Mouse (Mus musculus): ENCODE results near the gene Gm49342. TPM values are rescaled to one million over a fixed set of nuclear protein-coding genes. Genes with fewer than 3 reads are reported as not detected.
"Not testable (repeated sequence)": the region's sequence is repeated elsewhere in the genome, so short reads cannot be mapped to it uniquely, and the experiment has no call there.

Gene Gm49342
- polyA plus RNA-seq, 1 experiment from 2014 or later, result not detected

- no peaks in the 10 kb centered on the region for H3K27me3 ChIP-seq (ENCODE audit: insufficient read depth, poor library complexity, severe bottlenecking)
- H3K27ac ChIP-seq, result no peak overlapping the region
- DNase-seq (ENCODE audit: low spot score), result no peak
- no peaks in the 10 kb centered on the region for H3K36me3 ChIP-seq
- peaks cover 13% of the 10 kb centered on the region for H3K4me1 ChIP-seq
- H3K9me3 ChIP-seq, result no peaks in the 10 kb centered on the region
- H3K4me3 ChIP-seq, result no peak overlapping the region
- 37% methylated on average over 4 of the region's 4 CpGs for WGBS
Observed at GRCm38 (mm10) chr14:50973700-50974099, 29.4 kb downstream of the Gm49342 start.

- H3K27me3 ChIP-seq (ENCODE audit: insufficient read depth, poor library complexity, severe bottlenecking), result no peaks in the 10 kb centered on the region
- H3K36me3 ChIP-seq, result no peaks in the 10 kb centered on the region
- H3K9me3 ChIP-seq, result no peaks in the 10 kb centered on the region
- WGBS, result 44% methylated on average over 5 of the region's 5 CpGs
- peaks cover 8% of the 10 kb centered on the region for H3K4me1 ChIP-seq
- no peak overlapping the region for H3K27ac ChIP-seq
- DNase-seq (ENCODE audit: low spot score), result no peak
- no peak overlapping the region for H3K4me3 ChIP-seq
Observed at GRCm38 (mm10) chr14:50975001-50975400, 30.7 kb downstream of the Gm49342 start.

- 0 out of 2 replicates have a peak overlapping the region, but pooled peaks have one; percentile 22 for H3K27ac ChIP-seq
- no peaks in the 10 kb centered on the region for H3K27me3 ChIP-seq (ENCODE audit: insufficient read depth, poor library complexity, severe bottlenecking)
- no peaks in the 10 kb centered on the region for H3K36me3 ChIP-seq
- 31% methylated on average over 9 of the region's 9 CpGs for whole genome bisulfite sequencing
- H3K4me1 ChIP-seq, result peaks cover 8% of the 10 kb centered on the region
- 0 out of 2 replicates have a peak overlapping the region, but pooled peaks have one; percentile 22 for H3K4me3 ChIP-seq
- no peak for DNase-seq (ENCODE audit: low spot score)
- H3K9me3 ChIP-seq, result no peaks in the 10 kb centered on the region
Observed at GRCm38 (mm10) chr14:50976674-50977073, 32.4 kb downstream of the Gm49342 start.

GRCm38 (mm10) chr14:50978451-50978850, 34.1 kb downstream of the Gm49342 start:
- 83% methylated on average over 6 of the region's 6 CpGs for WGBS
- not testable (repeated sequence) for H3K27me3 ChIP-seq (ENCODE audit: insufficient read depth, poor library complexity, severe bottlenecking); H3K4me1 ChIP-seq; H3K9me3 ChIP-seq; DNase-seq (ENCODE audit: low spot score); H3K36me3 ChIP-seq; H3K27ac ChIP-seq; H3K4me3 ChIP-seq

GRCm38 (mm10) chr14:50979631-50980030, 35.3 kb downstream of the Gm49342 start:
- Histone ChIP-seq H3K36me3 (no peaks in the 10 kb centered on the region), H3K9me3 (no peaks in the 10 kb centered on the region), H3K27me3 (ENCODE audit: insufficient read depth, poor library complexity, severe bottlenecking) (no peaks in the 10 kb centered on the region), H3K4me3 (no peak overlapping the region), H3K27ac (no peak overlapping the region), H3K4me1 (peaks cover 8% of the 10 kb centered on the region)
- DNase-seq (ENCODE audit: low spot score), result no peak

- Histone ChIP-seq H3K27me3 (ENCODE audit: insufficient read depth, poor library complexity, severe bottlenecking) (no peaks in the 10 kb centered on the region), H3K36me3 (no peaks in the 10 kb centered on the region), H3K9me3 (no peaks in the 10 kb centered on the region), H3K4me3 (no peak overlapping the region), H3K4me1 (peaks cover 4% of the 10 kb centered on the region; the same call in 1 of the 2 replicates), H3K27ac (no peak overlapping the region)
- WGBS, result 45% methylated on average over 2 of the region's 2 CpGs
- no peak for DNase-seq (ENCODE audit: low spot score)
Observed at GRCm38 (mm10) chr14:50981207-50981606, 36.9 kb downstream of the Gm49342 start.

GRCm38 (mm10) chr14:50981837-50982236, 37.5 kb downstream of the Gm49342 start:
- 63% methylated on average over 5 of the region's 5 CpGs for WGBS
- Histone ChIP-seq H3K27me3 (ENCODE audit: insufficient read depth, poor library complexity, severe bottlenecking) (no peaks in the 10 kb centered on the region), H3K9me3 (no peaks in the 10 kb centered on the region), H3K27ac (no peak overlapping the region), H3K4me3 (no peak overlapping the region), H3K36me3 (no peaks in the 10 kb centered on the region), H3K4me1 (peaks cover 3% of the 10 kb centered on the region; the same call in 1 of the 2 replicates)
- DNase-seq (ENCODE audit: low spot score), result no peak

- WGBS, result 79% methylated on average over 2 of the region's 2 CpGs
- H3K9me3 ChIP-seq, result no peaks in the 10 kb centered on the region
- no peak for DNase-seq (ENCODE audit: low spot score)
- no peaks in the 10 kb centered on the region for H3K36me3 ChIP-seq
- H3K4me1 ChIP-seq, result no peaks in the 10 kb centered on the region
- H3K4me3 ChIP-seq, result no peak overlapping the region
- H3K27ac ChIP-seq, result no peak overlapping the region
- H3K27me3 ChIP-seq (ENCODE audit: insufficient read depth, poor library complexity, severe bottlenecking), result no peaks in the 10 kb centered on the region
Observed at GRCm38 (mm10) chr14:50987668-50988067, 43.4 kb downstream of the Gm49342 start.

GRCm38 (mm10) chr14:50991037-50991436, 46.7 kb downstream of the Gm49342 start:
- no peaks in the 10 kb centered on the region for H3K4me1 ChIP-seq
- no peak for DNase-seq (ENCODE audit: low spot score)
- H3K36me3 ChIP-seq, result no peaks in the 10 kb centered on the region
- H3K27ac ChIP-seq, result no peak overlapping the region
- WGBS, result 84% methylated on average over 3 of the region's 3 CpGs
- H3K27me3 ChIP-seq (ENCODE audit: insufficient read depth, poor library complexity, severe bottlenecking), result no peaks in the 10 kb centered on the region
- H3K9me3 ChIP-seq, result no peaks in the 10 kb centered on the region
- no peak overlapping the region for H3K4me3 ChIP-seq

GRCm38 (mm10) chr14:50997088-50997487, 52.8 kb downstream of the Gm49342 start:
- no peaks in the 10 kb centered on the region for H3K27me3 ChIP-seq (ENCODE audit: insufficient read depth, poor library complexity, severe bottlenecking)
- H3K27ac ChIP-seq, result no peak overlapping the region
- no peak overlapping the region for H3K4me3 ChIP-seq
- H3K36me3 ChIP-seq, result no peaks in the 10 kb centered on the region
- no peaks in the 10 kb centered on the region for H3K4me1 ChIP-seq
- H3K9me3 ChIP-seq, result no peaks in the 10 kb centered on the region
- no peak for DNase-seq (ENCODE audit: low spot score)
- 67% methylated on average over 3 of the region's 3 CpGs for WGBS

- H3K27ac ChIP-seq, result no peak overlapping the region
- DNase-seq (ENCODE audit: low spot score), result no peak
- no peaks in the 10 kb centered on the region for H3K4me1 ChIP-seq
- no peaks in the 10 kb centered on the region for H3K36me3 ChIP-seq
- H3K9me3 ChIP-seq, result no peaks in the 10 kb centered on the region
- WGBS, result 66% methylated on average over 2 of the region's 2 CpGs
- H3K4me3 ChIP-seq, result no peak overlapping the region
- no peaks in the 10 kb centered on the region for H3K27me3 ChIP-seq (ENCODE audit: insufficient read depth, poor library complexity, severe bottlenecking)
Observed at GRCm38 (mm10) chr14:50997999-50998666, 53.8 kb downstream of the Gm49342 start.

- Histone ChIP-seq H3K36me3 (no peaks in the 10 kb centered on the region), H3K27me3 (ENCODE audit: insufficient read depth, poor library complexity, severe bottlenecking) (no peaks in the 10 kb centered on the region), H3K4me3 (no peak within 1 kb of the TSS), H3K27ac (peak within 1 kb of the TSS; percentile 53; the same call in 1 of the 2 replicates), H3K9me3 (no peaks in the 10 kb centered on the region), H3K4me1 (peaks cover 12% of the 10 kb centered on the region)
- DNase-seq (ENCODE audit: low spot score), result no peak
- WGBS, result 75% methylated on average over 8 of the region's 8 CpGs
Observed at GRCm38 (mm10) chr14:51007152-51007801, 63.0 kb downstream of the Gm49342 start, which contains the start of gene Rnase10. Gene Rnase10 (plus strand): TSS chr14:51007751.

GRCm38 (mm10) chr14:51007914-51008713, 63.8 kb downstream of the Gm49342 start:
- DNase-seq (ENCODE audit: low spot score), result no peak
- H3K36me3 ChIP-seq, result no peaks in the 10 kb centered on the region
- H3K4me1 ChIP-seq, result peaks cover 12% of the 10 kb centered on the region
- no peaks in the 10 kb centered on the region for H3K9me3 ChIP-seq
- no peaks in the 10 kb centered on the region for H3K27me3 ChIP-seq (ENCODE audit: insufficient read depth, poor library complexity, severe bottlenecking)
- 57% methylated on average over 13 of the region's 13 CpGs for WGBS
- peak overlapping the region; percentile 53; the same call in 1 of the 2 replicates for H3K27ac ChIP-seq
- H3K4me3 ChIP-seq, result no peak overlapping the region
